Mouse (Mus musculus): Measurements from ENCODE around the gene Smim5.

Gene Smim5

GRCm38 (mm10) chr11:115931235-115931634, 31.5 kb downstream of the Smim5 start:
- no peak for DNase-seq

- DNase-seq: peak; percentile 96
These were observed 33.5 kb downstream of the Smim5 start, which contains the start of the genes Sap30bp and Recql5 for GRCm38 (mm10) chr11:115933108-115933746. Sap30bp (plus strand) TSS chr11:115933282. Recql5 (minus strand) TSS chr11:115933477.

- no peak for DNase-seq
These were observed 34.0 kb downstream of the Smim5 start for GRCm38 (mm10) chr11:115933747-115934110.

- DNase-seq: peak; percentile 58
These were observed 40.0 kb downstream of the Smim5 start for GRCm38 (mm10) chr11:115939690-115940329.

GRCm38 (mm10) chr11:115941980-115942379, 42.2 kb downstream of the Smim5 start:
- DNase-seq: no peak

- DNase-seq: no peak
These were observed 45.5 kb downstream of the Smim5 start for GRCm38 (mm10) chr11:115945247-115945646.

- DNase-seq: peak; percentile 20
These were observed 46.6 kb downstream of the Smim5 start for GRCm38 (mm10) chr11:115946221-115946828.

- DNase-seq: no peak
These were observed 48.5 kb downstream of the Smim5 start for GRCm38 (mm10) chr11:115948316-115948715.

- no peak for DNase-seq
These were observed 51.0 kb downstream of the Smim5 start for GRCm38 (mm10) chr11:115950719-115951118.

- no peak for DNase-seq
These were observed 54.9 kb downstream of the Smim5 start for GRCm38 (mm10) chr11:115954712-115955111.

GRCm38 (mm10) chr11:115955195-115955858, 55.6 kb downstream of the Smim5 start:
- peak; percentile 69 for DNase-seq

Measured in kidney, adult 11 months (tissue).